Mouse (Mus musculus): ENCODE data around the gene Tmem63a. TPM values are rescaled to one million over a fixed set of nuclear protein-coding genes. Genes with fewer than 3 reads are reported as not detected.

Tmem63a gene
- polyA plus RNA-seq, 1 experiment from 2014 or later = 6.6 TPM

GRCm38 (mm10) chr1:180911138-180911537, 31.0 kb upstream of the Tmem63a start:
- Histone ChIP-seq H3K9me3 (no peaks in the 10 kb centered on the region), H3K4me3 (peak overlapping the region; percentile 19; the same call in 1 of the 2 replicates), H3K27me3 (ENCODE audit: insufficient read depth, poor library complexity, severe bottlenecking) (no peaks in the 10 kb centered on the region), H3K36me3 (peaks cover 29% of the 10 kb centered on the region), H3K4me1 (peaks cover 14% of the 10 kb centered on the region; the same call in 1 of the 2 replicates), H3K27ac (no peak overlapping the region)
- DNase-seq (ENCODE audit: low spot score) = no peak
- 41% methylated on average over 8 of the region's 8 CpGs for WGBS

DNA sequence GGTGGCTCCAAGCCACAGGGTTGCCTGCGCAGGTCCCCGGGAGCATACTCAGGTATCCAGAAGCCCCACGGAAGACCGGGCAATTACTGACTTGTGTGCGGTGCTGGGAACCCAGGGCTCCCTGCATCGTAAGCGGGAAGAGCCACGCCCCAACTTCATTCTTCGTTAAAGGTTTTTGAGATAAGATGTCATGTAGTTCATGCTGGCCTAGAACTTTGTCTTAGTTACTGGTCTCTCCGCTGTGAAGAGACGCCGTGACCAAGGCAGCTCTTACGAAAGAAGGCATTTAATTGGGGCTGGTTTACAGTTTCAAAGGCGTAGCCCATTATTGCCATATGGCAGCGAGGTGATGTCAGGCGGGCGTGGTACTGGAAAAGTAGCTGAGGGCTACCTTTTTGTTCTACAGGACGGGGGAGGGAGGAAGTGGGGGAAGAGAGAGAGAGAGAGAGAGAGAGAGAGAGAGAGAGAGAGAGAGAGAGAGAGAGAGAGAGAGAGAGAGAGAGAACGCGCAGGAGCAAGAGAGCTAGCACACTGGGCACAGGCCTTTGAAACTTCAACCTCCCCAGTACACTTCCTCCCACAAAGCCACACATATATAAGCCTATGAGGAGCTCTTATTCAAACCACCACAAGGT, 30.4 kb upstream of the Tmem63a start:
- no peak overlapping the region for H3K27ac ChIP-seq
- no peaks in the 10 kb centered on the region for H3K27me3 ChIP-seq (ENCODE audit: insufficient read depth, poor library complexity, severe bottlenecking)
- peaks cover 22% of the 10 kb centered on the region for H3K36me3 ChIP-seq
- 45% methylated on average over 20 of the region's 20 CpGs for WGBS
- H3K4me1 ChIP-seq = peaks cover 8% of the 10 kb centered on the region; the same call in 1 of the 2 replicates
- H3K4me3 ChIP-seq = peak overlapping the region; percentile 19; the same call in 1 of the 2 replicates
- H3K9me3 ChIP-seq = no peaks in the 10 kb centered on the region
- DNase-seq (ENCODE audit: low spot score) = no peak

DNA sequence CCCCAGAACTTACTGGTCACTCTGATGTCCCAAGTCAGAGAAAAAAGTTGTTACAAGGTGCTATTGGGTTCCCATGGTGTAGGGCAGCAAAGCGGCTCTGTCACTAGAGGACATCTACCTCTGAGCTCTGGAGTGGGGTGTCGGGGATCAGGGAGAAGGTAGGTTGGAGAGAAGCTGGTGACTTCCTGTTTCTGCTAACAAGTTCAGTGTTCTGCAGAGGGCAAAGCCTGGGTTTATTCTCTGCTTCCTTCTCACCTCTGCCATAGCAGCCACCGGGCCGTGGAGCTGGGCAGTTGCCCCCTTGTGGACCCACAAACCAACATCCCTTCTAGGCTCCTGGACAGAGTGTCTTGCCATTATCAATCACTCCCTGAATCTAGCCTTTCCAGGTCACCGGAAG, 29.4 kb upstream of the Tmem63a start:
- Histone ChIP-seq H3K4me1 (peaks cover 7% of the 10 kb centered on the region; the same call in 1 of the 2 replicates), H3K4me3 (no peak overlapping the region), H3K9me3 (no peaks in the 10 kb centered on the region), H3K27ac (no peak overlapping the region), H3K27me3 (ENCODE audit: insufficient read depth, poor library complexity, severe bottlenecking) (no peaks in the 10 kb centered on the region), H3K36me3 (peaks cover 12% of the 10 kb centered on the region)
- DNase-seq (ENCODE audit: low spot score) = no peak
- WGBS = 86% methylated on average over 5 of the region's 5 CpGs

DNA sequence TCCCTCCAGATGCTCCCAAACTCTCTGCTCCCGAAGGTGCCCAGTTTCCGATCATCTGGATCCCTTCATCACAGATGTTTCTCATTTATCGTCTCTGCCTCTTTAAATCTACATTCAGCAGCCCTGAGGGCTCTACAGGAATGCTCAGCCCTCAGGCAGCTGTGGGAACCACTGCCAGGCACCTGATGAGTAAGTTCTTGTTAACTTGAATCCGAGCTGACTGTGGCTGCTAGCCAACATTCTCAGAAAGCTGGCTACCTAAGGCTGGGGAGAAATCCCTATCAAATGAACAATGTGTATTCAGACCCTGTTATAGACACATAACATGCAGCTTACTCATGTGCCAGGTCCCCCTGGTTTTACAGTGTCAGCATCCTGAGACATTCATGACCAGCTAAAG, 28.3 kb upstream of the Tmem63a start:
- H3K27ac ChIP-seq = no peak overlapping the region
- no peak overlapping the region for H3K4me3 ChIP-seq
- DNase-seq (ENCODE audit: low spot score) = no peak
- H3K9me3 ChIP-seq = no peaks in the 10 kb centered on the region
- H3K4me1 ChIP-seq = peaks cover 3% of the 10 kb centered on the region; the same call in 1 of the 2 replicates
- H3K27me3 ChIP-seq (ENCODE audit: insufficient read depth, poor library complexity, severe bottlenecking) = no peaks in the 10 kb centered on the region
- 62% methylated on average over 4 of the region's 4 CpGs for WGBS
- peaks cover 2% of the 10 kb centered on the region; the same call in 1 of the 2 replicates for H3K36me3 ChIP-seq

DNA sequence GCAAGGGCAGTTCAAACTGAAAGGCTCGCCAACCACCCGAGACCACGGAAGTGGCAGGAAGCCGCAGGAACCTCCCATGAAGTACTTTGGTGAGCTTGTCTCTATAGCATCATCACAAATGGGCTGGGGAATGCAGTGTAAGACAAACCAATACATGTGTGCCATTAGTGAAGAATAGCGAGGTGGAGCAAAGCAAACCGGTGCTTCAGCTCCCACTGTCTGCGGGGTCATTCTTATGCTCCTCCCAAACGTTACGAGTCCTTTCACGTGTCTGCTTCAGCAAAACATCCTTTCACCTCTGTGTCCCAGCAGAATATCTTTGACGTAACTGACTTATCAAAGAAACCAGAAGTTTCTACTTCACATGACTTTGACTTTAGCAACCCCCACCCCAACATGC, 25.7 kb upstream of the Tmem63a start:
- Histone ChIP-seq H3K27ac (no peak overlapping the region), H3K36me3 (no peaks in the 10 kb centered on the region), H3K27me3 (ENCODE audit: insufficient read depth, poor library complexity, severe bottlenecking) (peaks cover 8% of the 10 kb centered on the region; the same call in 1 of the 2 replicates), H3K4me1 (peaks cover 12% of the 10 kb centered on the region), H3K4me3 (no peak overlapping the region), H3K9me3 (no peaks in the 10 kb centered on the region)
- WGBS = 85% methylated on average over 11 of the region's 11 CpGs
- DNase-seq (ENCODE audit: low spot score) = no peak

DNA sequence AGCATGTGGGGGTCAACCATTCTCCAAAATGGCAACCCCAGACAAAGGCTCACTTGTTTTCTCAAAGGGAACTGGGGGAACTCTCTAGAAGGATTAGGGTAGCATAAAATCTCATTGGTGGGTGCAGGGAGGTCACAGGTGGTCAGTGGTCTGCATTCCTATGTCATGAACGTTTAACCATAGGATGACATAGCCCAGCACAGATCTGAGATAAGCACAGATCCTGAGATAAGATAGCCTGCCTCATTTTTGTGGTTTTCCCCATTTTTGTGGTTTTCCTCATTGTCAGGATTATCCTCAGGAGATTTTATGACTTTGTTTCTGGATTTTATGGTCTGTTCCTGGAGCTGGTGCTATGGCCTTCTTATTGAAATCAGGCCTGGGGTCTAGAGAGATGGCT, 25.1 kb upstream of the Tmem63a start:
- no peak for DNase-seq (ENCODE audit: low spot score)
- Histone ChIP-seq H3K36me3 (no peaks in the 10 kb centered on the region), H3K9me3 (no peaks in the 10 kb centered on the region), H3K4me1 (peaks cover 12% of the 10 kb centered on the region), H3K27me3 (ENCODE audit: insufficient read depth, poor library complexity, severe bottlenecking) (peaks cover 8% of the 10 kb centered on the region; the same call in 1 of the 2 replicates), H3K27ac (no peak overlapping the region), H3K4me3 (no peak overlapping the region)
- 43% methylated on average over 1 of the region's 1 CpGs for WGBS

- peak; percentile 89 for DNase-seq (ENCODE audit: low spot score)
- Histone ChIP-seq H3K36me3 (no peaks in the 10 kb centered on the region), H3K4me1 (peaks cover 8% of the 10 kb centered on the region; the same call in 1 of the 2 replicates), H3K4me3 (no peak overlapping the region), H3K9me3 (no peaks in the 10 kb centered on the region), H3K27me3 (ENCODE audit: insufficient read depth, poor library complexity, severe bottlenecking) (peaks cover 8% of the 10 kb centered on the region; the same call in 1 of the 2 replicates), H3K27ac (no peak overlapping the region)
- 33% methylated on average over 8 of the region's 8 CpGs for WGBS
Observed at GRCm38 (mm10) chr1:180919686-180920085, 22.5 kb upstream of the Tmem63a start.

- 63% methylated on average over 6 of the region's 6 CpGs for WGBS
- H3K4me3 ChIP-seq = no peak overlapping the region
- H3K4me1 ChIP-seq = peaks cover 8% of the 10 kb centered on the region; the same call in 1 of the 2 replicates
- no peaks in the 10 kb centered on the region for H3K36me3 ChIP-seq
- H3K9me3 ChIP-seq = no peaks in the 10 kb centered on the region
- H3K27me3 ChIP-seq (ENCODE audit: insufficient read depth, poor library complexity, severe bottlenecking) = peaks cover 8% of the 10 kb centered on the region; the same call in 1 of the 2 replicates
- no peak overlapping the region for H3K27ac ChIP-seq
- DNase-seq (ENCODE audit: low spot score) = no peak
Observed at GRCm38 (mm10) chr1:180922273-180923048, 19.7 kb upstream of the Tmem63a start.

- Histone ChIP-seq H3K27ac (no peak overlapping the region), H3K9me3 (no peaks in the 10 kb centered on the region), H3K4me3 (no peak overlapping the region), H3K4me1 (0 out of 2 replicates have a peak, but pooled peaks cover 3% of the 10 kb centered on the region), H3K36me3 (no peaks in the 10 kb centered on the region), H3K27me3 (ENCODE audit: insufficient read depth, poor library complexity, severe bottlenecking) (peaks cover 8% of the 10 kb centered on the region; the same call in 1 of the 2 replicates)
- DNase-seq (ENCODE audit: low spot score) = no peak
- 41% methylated on average over 2 of the region's 2 CpGs for WGBS
Observed at GRCm38 (mm10) chr1:180924737-180925136, 17.4 kb upstream of the Tmem63a start.

GRCm38 (mm10) chr1:180926286-180926685, 15.9 kb upstream of the Tmem63a start:
- 75% methylated on average over 4 of the region's 4 CpGs for WGBS
- no peak overlapping the region for H3K27ac ChIP-seq
- DNase-seq (ENCODE audit: low spot score) = no peak

DNA sequence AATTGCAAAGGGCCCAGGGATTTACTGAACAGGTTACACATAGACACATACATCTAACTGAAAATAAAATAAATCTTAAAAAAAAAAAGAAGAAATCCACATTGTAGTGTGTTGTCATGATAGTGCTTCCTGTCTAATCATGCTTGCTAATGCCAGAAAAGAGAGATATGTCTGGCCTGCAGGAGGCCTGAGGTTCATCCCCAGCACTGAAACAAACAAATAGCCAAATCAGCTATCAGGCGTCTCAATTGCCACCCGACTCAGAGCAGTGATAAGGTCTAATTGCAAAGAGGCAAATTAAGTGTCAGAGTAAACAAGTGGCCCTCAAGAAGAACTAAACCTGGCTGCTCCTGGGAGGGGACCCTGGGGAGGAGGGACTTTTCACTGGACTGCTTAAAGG, 12.5 kb upstream of the Tmem63a start:
- Histone ChIP-seq H3K4me1 (0 out of 2 replicates have a peak, but pooled peaks cover 3% of the 10 kb centered on the region), H3K27ac (no peak overlapping the region), H3K36me3 (no peaks in the 10 kb centered on the region), H3K9me3 (no peaks in the 10 kb centered on the region), H3K4me3 (no peak overlapping the region), H3K27me3 (ENCODE audit: insufficient read depth, poor library complexity, severe bottlenecking) (peaks cover 22% of the 10 kb centered on the region)
- WGBS = 14% methylated on average over 2 of the region's 2 CpGs
- no peak for DNase-seq (ENCODE audit: low spot score)

More at GRCm38 (mm10) chr1:180926286-180926685, 15.9 kb upstream of the Tmem63a start:
- no peaks in the 10 kb centered on the region for H3K36me3 ChIP-seq
- no peak overlapping the region for H3K4me3 ChIP-seq
- no peaks in the 10 kb centered on the region for H3K9me3 ChIP-seq
- 0 out of 2 replicates have a peak, but pooled peaks cover 3% of the 10 kb centered on the region for H3K4me1 ChIP-seq
- 0 out of 2 replicates have a peak, but pooled peaks cover 3% of the 10 kb centered on the region for H3K27me3 ChIP-seq (ENCODE audit: insufficient read depth, poor library complexity, severe bottlenecking)

- H3K27ac ChIP-seq = no peak overlapping the region
- no peaks in the 10 kb centered on the region for H3K36me3 ChIP-seq
- H3K27me3 ChIP-seq (ENCODE audit: insufficient read depth, poor library complexity, severe bottlenecking) = peaks cover 37% of the 10 kb centered on the region
- H3K4me1 ChIP-seq = peaks cover 9% of the 10 kb centered on the region; the same call in 1 of the 2 replicates
- DNase-seq (ENCODE audit: low spot score) = no peak
- H3K4me3 ChIP-seq = no peak overlapping the region
- 79% methylated on average over 3 of the region's 3 CpGs for WGBS
- no peaks in the 10 kb centered on the region for H3K9me3 ChIP-seq
Observed at GRCm38 (mm10) chr1:180931106-180931505, 11.0 kb upstream of the Tmem63a start.

DNA sequence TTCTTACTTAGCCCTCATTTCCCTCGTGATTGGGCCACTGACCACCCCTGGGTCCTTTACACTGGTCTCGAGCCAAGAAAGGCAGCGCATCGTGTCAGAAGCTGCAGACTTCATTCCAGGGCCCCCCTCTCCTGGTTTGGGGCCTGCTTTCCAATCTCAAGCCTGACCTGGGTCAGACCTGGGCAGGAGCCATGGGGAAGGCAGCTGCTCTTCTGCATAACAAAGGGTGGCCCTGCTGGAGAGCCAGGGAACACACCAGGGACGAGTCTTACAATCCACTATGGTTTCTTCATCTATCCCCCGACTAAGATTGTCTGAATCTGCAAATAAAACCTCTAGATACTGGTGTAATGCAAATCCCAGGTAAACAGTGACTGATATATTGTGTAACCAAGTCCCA, 8.5 kb upstream of the Tmem63a start:
- Histone ChIP-seq H3K4me1 (peaks cover 16% of the 10 kb centered on the region), H3K36me3 (no peaks in the 10 kb centered on the region), H3K9me3 (no peaks in the 10 kb centered on the region), H3K27me3 (ENCODE audit: insufficient read depth, poor library complexity, severe bottlenecking) (peaks cover 59% of the 10 kb centered on the region), H3K27ac (no peak overlapping the region), H3K4me3 (no peak overlapping the region)
- no peak for DNase-seq (ENCODE audit: low spot score)
- 26% methylated on average over 6 of the region's 6 CpGs for WGBS

All from heart, embryonic 10.5 days (tissue).